Mouse (Mus musculus): ENCODE measurements around the gene Samd4b.

The Samd4b gene

GRCm38 (mm10) chr7:28587644-28588043 is 10.3 kb downstream of the Samd4b start:
- no peak for DNase-seq (ENCODE audit: low spot score in 2 of 2)

DNA sequence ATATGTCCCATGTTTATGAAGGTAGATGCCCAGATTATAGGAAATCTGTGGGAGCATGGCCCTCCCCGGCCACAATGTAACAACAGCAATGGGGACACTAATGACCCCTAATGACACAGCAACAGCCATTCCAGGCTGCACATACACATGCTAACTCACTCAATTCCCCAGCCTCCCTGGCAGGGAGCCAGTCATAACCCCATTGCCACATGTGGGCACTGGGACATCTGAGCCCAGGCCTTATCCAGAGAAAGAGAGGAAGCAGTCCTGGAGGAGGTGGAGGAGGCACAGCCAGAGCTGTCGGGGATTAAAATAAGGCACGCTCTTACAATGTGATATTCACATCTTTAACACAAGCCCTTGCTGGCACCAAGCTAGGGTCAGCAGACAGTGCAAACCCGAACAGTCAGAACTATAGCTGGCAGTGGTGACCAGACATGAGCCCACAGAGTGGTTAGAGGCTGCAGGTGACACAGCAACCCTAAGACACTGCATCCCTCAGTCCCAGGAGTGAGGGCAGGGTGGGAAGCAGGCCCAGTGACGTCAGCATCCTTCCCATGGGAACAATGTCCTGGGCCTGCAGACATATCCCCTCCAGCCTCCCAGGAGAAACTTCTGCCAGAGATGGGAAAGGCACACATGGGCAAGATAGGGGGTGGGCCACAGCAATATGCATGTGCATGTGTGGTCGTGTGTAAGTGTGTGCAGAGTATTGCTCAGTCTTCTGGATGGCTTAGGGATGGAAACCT is 11.1 kb downstream of the Samd4b start:
- no peak for DNase-seq (ENCODE audit: low spot score in 2 of 2)

GRCm38 (mm10) chr7:28585001-28585400 is 12.9 kb downstream of the Samd4b start:
- DNase-seq (ENCODE audit: low spot score in 2 of 2), result no peak

DNA sequence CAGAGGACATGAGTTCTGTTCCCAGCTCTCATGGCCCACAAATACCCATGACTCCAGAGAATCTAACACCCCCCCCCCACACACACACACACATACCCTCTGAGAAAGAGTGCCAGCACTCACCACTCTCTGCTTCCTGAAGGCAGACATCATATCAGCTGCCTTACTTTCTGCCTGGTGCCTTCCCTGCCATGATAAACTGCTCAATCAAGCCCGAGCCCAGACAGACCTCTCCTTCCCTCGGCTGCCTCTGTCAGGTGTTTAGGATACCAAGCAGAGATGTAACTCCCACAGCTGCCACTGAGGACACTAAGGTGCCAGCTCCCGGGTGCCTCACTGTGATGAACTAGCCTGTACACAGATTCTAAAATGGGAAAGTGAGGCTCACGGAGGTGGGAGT is 13.5 kb downstream of the Samd4b start:
- DNase-seq (ENCODE audit: low spot score in 2 of 2), result no peak

DNA sequence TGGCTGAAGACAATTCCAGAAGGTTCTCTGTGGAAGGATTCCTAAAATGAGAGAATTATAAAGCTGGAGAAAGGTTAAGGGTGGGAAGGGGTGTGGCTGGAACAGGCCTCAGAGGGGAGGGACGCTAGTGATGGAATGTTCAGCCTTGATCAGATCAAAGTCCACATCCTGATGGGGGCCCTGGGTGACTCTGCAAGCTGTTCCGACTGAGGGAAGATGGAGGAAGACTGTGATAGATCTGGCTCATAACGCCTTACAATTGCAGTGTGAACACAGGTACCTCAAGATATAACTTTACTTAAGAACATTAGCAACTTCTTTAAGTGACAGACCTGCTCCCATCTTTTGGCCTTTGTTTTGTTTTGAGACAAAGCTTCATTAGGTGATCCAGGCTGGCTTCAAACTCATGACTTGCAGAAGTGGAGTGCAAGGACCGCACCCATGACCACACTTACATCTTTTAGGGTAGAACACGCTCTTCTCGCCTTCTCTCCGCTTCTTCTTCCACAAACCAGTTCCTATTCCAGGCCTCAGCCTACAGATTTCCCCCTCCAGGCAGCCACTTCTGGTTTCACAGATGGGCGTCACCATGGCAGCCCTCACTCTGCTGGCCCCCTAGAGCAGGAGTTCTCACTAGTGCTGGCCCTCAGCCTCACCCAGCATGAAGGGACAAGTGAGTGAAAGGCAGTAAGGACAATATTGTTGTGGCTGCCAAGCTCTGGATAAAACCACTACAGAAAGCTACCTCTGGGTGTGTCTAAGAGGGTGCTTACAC is 14.2 kb downstream of the Samd4b start:
- DNase-seq (ENCODE audit: low spot score in 2 of 2), result no peak

DNA sequence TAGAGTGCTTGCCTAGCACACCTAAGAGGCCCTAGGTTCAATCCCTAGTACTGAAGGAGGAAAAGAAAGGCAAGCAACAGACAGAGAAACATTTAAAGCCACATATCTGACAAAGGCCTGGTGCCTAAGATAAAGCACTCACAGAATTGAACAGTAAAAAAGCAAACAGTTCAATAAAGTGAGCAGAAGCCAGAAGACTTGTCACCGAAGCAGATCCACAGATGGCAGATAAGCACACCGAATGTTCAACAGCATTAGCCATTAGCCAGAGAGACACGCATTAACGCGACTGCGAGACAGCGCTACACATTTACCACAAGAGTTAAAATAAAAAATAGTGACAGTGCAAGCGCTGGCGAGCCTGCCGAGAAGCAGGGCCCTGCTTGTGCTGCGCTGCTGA is 15.1 kb downstream of the Samd4b start:
- no peak for DNase-seq (ENCODE audit: low spot score in 2 of 2)

- no peak for DNase-seq (ENCODE audit: low spot score in 2 of 2)
These were observed 16.2 kb downstream of the Samd4b start for GRCm38 (mm10) chr7:28581721-28582120.

GRCm38 (mm10) chr7:28579826-28580225 is 18.1 kb downstream of the Samd4b start:
- no peak for DNase-seq (ENCODE audit: low spot score in 2 of 2)

DNA sequence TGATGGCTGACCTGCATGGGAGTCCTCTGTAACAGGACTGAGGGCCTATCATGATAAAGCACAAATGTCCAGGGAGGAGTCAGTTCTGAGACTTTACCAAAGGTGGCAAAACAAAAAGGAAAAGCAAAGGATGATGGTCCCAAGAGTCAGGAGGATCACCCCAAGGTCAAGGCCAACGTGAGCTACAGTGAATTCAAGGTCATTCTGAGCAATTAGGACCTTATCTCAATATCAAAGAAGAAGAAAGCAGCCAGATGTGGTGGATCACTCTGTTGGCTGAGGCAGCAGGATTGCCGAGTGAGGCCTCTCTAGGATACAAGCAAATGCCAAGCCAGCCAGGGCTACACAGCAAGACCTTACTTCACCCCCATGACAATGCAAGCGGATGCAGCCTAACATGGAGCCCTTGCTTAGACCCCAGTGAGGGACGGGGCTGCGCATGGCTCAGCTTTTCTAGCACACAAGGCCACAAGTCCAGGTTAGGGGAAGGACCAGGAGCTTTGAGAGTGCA is 19.3 kb downstream of the Samd4b start:
- no peak for DNase-seq (ENCODE audit: low spot score in 2 of 2)

DNA sequence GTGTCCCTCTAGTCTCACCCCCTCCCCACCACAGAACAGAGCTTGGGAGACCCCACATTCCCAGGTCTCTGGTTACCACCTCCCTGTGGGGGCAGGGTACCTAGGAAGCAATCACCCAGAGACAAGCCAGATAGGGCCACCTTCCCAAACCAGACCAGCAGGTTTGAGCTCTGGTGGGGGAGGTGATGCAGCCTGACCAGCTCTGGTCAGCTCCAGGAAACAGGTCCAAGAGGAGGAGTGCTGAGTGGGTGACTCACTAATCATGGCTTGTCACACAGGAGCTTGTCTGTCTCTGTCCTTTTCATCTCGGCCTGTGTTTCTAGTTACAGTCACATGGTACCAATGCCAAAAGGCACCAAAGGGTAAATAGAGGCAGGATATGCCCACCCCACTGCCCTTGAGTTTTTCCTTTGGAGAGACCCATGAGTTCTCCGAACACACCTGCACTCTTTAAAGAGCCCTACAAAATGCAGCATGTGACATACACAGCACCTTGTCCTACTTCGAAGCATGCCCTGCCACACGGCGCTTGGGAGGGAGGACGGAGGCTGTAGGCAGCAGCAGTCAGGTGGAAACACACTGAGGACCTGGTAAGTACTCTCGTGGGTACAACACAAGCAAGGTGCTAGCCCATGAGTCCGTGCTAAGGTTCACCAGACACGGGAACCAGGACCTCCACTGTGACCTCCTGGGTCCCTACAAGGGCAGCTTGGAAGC is 20.0 kb downstream of the Samd4b start:
- no peak for DNase-seq (ENCODE audit: low spot score in 2 of 2)

GRCm38 (mm10) chr7:28576271-28576914 is 21.6 kb downstream of the Samd4b start:
- no peak for DNase-seq (ENCODE audit: low spot score in 2 of 2)

DNA sequence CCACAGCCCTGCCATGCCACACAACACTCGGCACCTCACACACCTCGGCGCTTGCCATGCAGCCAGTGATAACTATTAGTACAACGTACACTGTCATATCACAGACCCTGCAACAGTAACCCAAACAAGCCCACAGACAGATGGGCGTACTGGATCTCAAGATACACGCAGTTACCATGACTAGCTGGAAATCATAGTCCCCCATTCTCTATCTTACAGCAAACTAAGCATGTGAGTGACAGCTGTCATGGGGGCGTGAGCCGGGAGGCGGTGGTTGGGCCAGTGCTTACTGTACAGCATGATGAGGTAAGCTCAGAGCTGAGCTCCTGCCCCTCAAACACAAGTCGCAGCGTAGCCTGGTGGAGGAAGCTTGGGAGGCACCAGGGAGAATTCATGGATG is 22.3 kb downstream of the Samd4b start:
- no peak for DNase-seq (ENCODE audit: low spot score in 2 of 2)

DNA sequence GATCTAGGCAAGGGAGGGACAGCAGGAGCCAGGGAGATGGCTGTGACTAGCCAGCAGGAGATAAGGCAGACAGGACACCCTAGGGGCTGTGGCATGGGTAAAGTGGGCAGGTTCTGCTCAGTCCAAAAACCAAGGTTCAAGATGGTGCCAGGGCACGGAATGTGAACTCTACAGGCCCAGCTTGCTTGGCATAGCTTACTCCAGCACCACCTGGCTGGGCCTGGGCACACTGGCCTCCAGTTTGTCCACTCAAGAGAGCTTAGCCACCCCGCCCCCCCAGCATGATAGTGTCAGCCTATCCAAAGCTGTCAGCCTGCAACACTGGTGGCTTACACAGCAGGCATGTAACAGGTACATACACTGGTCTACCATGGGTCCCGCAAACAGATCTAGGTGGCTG is 24.7 kb downstream of the Samd4b start:
- DNase-seq (ENCODE audit: low spot score in 2 of 2), result no peak

DNA sequence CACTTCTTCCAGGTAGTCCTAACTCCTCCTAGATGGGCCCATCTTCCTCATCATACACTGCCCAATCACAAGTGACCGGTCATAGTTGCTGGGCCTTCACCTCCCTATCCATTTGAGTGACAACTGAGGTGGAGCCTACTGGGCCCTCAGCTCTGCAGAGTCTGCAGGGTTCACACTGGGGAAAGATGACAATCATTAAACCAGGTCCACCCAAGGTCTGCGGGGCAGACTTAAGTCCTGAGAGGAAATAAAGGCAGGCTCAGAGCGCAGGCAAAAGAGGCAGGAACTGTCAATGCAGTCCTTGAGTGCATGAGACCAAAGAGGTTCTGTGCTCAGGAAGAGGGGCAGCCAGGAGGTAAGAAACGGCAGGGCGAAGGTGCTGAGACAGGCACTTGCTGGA is 25.3 kb downstream of the Samd4b start:
- DNase-seq (ENCODE audit: low spot score in 2 of 2), result no peak

DNA sequence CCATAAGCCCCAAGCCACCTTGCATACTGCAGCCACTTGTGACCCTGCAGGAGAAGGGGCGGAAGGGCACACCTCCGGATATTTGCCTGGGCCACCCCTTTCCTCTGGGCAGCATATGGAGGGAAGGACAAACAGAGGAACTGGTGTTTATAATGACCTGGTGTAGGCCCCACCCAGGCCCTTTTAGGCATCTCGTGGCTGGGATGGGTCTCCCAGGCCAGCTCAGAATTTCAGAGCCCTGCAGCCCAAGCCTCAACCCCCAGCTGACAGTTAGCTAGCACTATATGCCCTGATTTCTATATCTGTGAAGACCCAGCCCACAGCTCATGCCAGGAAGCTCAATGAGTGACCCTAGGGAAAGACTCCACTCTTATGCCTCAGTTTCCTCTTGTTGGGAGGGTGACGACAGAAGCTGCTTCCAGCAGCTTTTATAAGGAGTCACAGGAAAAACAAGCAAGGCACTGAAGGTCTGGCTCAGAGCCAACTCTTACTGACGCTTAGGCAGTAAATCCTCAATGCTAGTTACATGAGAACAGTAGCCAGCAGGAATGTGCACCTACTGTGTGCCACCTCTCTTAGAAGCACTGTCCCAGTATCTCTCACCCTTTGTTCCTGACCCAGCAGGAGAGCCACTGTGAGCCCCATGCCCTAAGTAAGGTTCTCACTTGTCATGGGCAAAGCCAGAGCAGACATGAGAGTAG is 26.8 kb downstream of the Samd4b start:
- no peak for DNase-seq (ENCODE audit: low spot score in 2 of 2)

GRCm38 (mm10) chr7:28570291-28570981 is 27.5 kb downstream of the Samd4b start:
- no peak for DNase-seq (ENCODE audit: low spot score in 2 of 2)

GRCm38 (mm10) chr7:28568253-28568652 is 29.7 kb downstream of the Samd4b start:
- no peak for DNase-seq (ENCODE audit: low spot score in 2 of 2)

DNA sequence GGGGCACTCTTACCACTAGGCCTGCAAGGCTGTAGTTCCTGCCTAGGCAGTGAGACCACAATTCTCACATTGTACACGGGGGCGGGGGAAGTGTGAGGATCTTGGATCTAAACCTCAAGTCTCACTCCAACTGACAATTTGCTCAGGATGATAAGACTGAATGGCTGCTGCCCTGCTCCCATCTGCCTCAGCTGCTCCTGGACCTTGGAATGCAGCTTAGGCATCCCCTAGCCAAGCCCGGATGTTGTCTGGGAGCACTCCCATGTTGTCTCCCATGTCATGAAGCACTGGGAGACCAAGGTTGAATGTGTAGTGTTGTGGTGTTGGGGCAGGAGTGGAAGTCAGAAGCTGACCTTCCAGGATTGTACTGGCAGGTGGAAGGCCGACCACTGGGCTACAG is 30.4 kb downstream of the Samd4b start:
- no peak for DNase-seq (ENCODE audit: low spot score in 2 of 2)

- DNase-seq (ENCODE audit: low spot score in 2 of 2), result no peak
These were observed 32.5 kb downstream of the Samd4b start for GRCm38 (mm10) chr7:28565407-28565806.

DNA sequence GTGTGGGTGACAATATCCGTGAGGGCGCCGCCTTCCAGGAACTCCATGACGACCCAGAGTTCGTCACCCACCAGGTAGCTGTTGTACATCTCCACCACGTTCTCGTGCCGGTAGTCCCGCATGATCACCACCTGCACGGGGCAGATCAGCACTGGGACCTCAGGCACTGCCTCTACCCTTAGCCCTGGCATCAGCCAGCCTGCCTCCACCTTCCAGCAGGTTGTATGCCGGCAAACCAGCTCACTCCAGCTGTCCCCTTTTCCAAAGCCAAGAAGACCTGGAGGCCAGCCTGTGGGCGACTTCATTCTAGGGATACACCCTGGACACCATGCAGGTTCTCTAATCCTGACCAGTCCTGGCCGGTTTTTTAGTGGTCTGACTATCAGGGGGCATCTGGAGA is 35.0 kb downstream of the Samd4b start:
- DNase-seq (ENCODE audit: low spot score in 2 of 2), result no peak

GRCm38 (mm10) chr7:28562371-28562770 is 35.6 kb downstream of the Samd4b start:
- DNase-seq (ENCODE audit: low spot score in 2 of 2), result no peak

Data from frontal cortex, postnatal 10 days (tissue).